Mouse (Mus musculus) forebrain, embryonic 13.5 days (tissue): ENCODE data around the gene Gck. TPM values are rescaled to one million over a fixed set of nuclear protein-coding genes. Genes with fewer than 3 reads are reported as not detected.
"Not testable (repeated sequence)": the region's sequence is repeated elsewhere in the genome, so short reads cannot be mapped to it uniquely, and the experiment has no call there.

Experiments
- ATAC-seq: fragments of 200-750 bp; cut with Nextera tagmentation; 2 replicates; pipeline ENCODE4 v1.8.0; 2017
- H3K27ac ChIP-seq: fragments of 300-500 bp; sonication (generic); 2 replicates; pipeline ENCODE4 v1.5.1; 2015; ENCODE audit warnings: inconsistent platforms, mild to moderate bottlenecking, moderate library complexity
- H3K27me3 ChIP-seq: fragments of 300-500 bp; sonication (generic); 2 replicates; pipeline ENCODE4 v1.6.1; 2015; ENCODE audit warnings: mild to moderate bottlenecking, inconsistent platforms
- H3K36me3 ChIP-seq: fragments of 300-500 bp; sonication (generic); 2 replicates; pipeline ENCODE4 v1.6.1; 2015; ENCODE audit warnings: mild to moderate bottlenecking, inconsistent platforms; ENCODE audit not compliant: poor library complexity, severe bottlenecking
- H3K4me1 ChIP-seq: fragments of 300-500 bp; sonication (generic); 2 replicates; pipeline ENCODE4 v1.6.1; 2015; ENCODE audit warnings: inconsistent platforms
- H3K4me2 ChIP-seq: fragments of 300-500 bp; sonication (generic); 2 replicates; pipeline ENCODE4 v1.6.1; 2015; ENCODE audit warnings: inconsistent platforms, mild to moderate bottlenecking, moderate library complexity
- H3K4me3 ChIP-seq: fragments of 300-500 bp; sonication (generic); 2 replicates; pipeline ENCODE4 v1.5.1; 2015; ENCODE audit warnings: mild to moderate bottlenecking, inconsistent platforms
- H3K9ac ChIP-seq: fragments of 300-500 bp; sonication (generic); 2 replicates; pipeline ENCODE4 v1.6.1; 2015; ENCODE audit warnings: mild to moderate bottlenecking, inconsistent platforms
- H3K9me3 ChIP-seq: fragments of 300-500 bp; sonication (generic); replicated peaks from 2 replicates; pipeline ENCODE4 v1.6.1; 2016; ENCODE audit warnings: inconsistent platforms
- WGBS: fragments of 180-500 bp; shearing (Covaris S2); methylation state at CpG from one replicate; pipeline ENCODE4 v1.1.7; 2015; 5-methylcytosine and 5-hydroxymethylcytosine counted together
- polyA plus RNA-seq: library from polyadenylated mRNA; unstranded; fragments of >200 nt; fragmentation: Nextera tagmentation; extraction: Ambion mirVana; gene quantifications from 2 replicates; pipeline ENCODE4 v1.2.1, GENCODE M21; 2015

The Gck gene
- polyA plus RNA-seq, 1 experiment from 2014 or later = 5.8 TPM

GRCm38 (mm10) chr11:5888563-5888962 lies 61.3 kb downstream of the Gck start:
- 81% methylated on average over 5 of the region's 5 CpGs for WGBS
- H3K27me3 ChIP-seq, H3K4me2 ChIP-seq, H3K4me3 ChIP-seq, H3K27ac ChIP-seq, H3K9ac ChIP-seq, H3K9me3 ChIP-seq, ATAC-seq, H3K36me3 ChIP-seq: not testable (repeated sequence)
- peaks cover 14% of the 10 kb centered on the region for H3K4me1 ChIP-seq

- Histone ChIP-seq H3K4me1 (peaks cover 14% of the 10 kb centered on the region), H3K4me2 (no peak overlapping the region), H3K36me3 (no peaks in the 10 kb centered on the region), H3K27me3 (no peaks in the 10 kb centered on the region), H3K27ac (0 out of 2 replicates have a peak overlapping the region, but pooled peaks have one; percentile 19), H3K9ac (no peak overlapping the region), H3K9me3 (no peaks in the 10 kb centered on the region), H3K4me3 (no peak overlapping the region)
- 9% methylated on average over 5 of the region's 5 CpGs for WGBS
- ATAC-seq = no peak
Observed at GRCm38 (mm10) chr11:5887250-5887649, 62.6 kb downstream of the Gck start.

GRCm38 (mm10) chr11:5886187-5886586 lies 63.7 kb downstream of the Gck start:
- Histone ChIP-seq H3K4me1 (peaks cover 10% of the 10 kb centered on the region), H3K36me3 (no peaks in the 10 kb centered on the region), H3K4me2 (no peak overlapping the region), H3K4me3 (no peak overlapping the region), H3K9ac (no peak overlapping the region), H3K9me3 (no peaks in the 10 kb centered on the region), H3K27me3 (no peaks in the 10 kb centered on the region), H3K27ac (no peak overlapping the region; the same call in 1 of the 2 replicates)
- 17% methylated on average over 9 of the region's 9 CpGs for WGBS
- peak; percentile 43 for ATAC-seq

- ATAC-seq = no peak
- Histone ChIP-seq H3K9me3 (no peaks in the 10 kb centered on the region), H3K9ac (no peak overlapping the region), H3K27me3 (no peaks in the 10 kb centered on the region), H3K4me3 (no peak overlapping the region), H3K4me1 (peaks cover 12% of the 10 kb centered on the region), H3K4me2 (no peak overlapping the region), H3K27ac (no peak overlapping the region), H3K36me3 (no peaks in the 10 kb centered on the region)
- 84% methylated on average over 8 of the region's 8 CpGs for WGBS
Observed at GRCm38 (mm10) chr11:5882518-5882917, 67.4 kb downstream of the Gck start.

GRCm38 (mm10) chr11:5879905-5880304 lies 70.0 kb downstream of the Gck start:
- Histone ChIP-seq H3K9me3 (no peaks in the 10 kb centered on the region), H3K4me3 (no peak overlapping the region), H3K4me2 (no peak overlapping the region), H3K36me3 (peaks cover 17% of the 10 kb centered on the region), H3K27ac (no peak overlapping the region), H3K27me3 (no peaks in the 10 kb centered on the region), H3K9ac (no peak overlapping the region), H3K4me1 (peaks cover 21% of the 10 kb centered on the region)
- ATAC-seq = no peak
- WGBS = 53% methylated on average over 5 of the region's 5 CpGs

- H3K36me3 ChIP-seq = peaks cover 29% of the 10 kb centered on the region
- H3K4me1 ChIP-seq = peaks cover 21% of the 10 kb centered on the region
- H3K4me3 ChIP-seq = peak overlapping the region; percentile 63
- peak overlapping the region; percentile 83 for H3K27ac ChIP-seq
- 39% methylated on average over 8 of the region's 8 CpGs for WGBS
- peak overlapping the region; percentile 71 for H3K4me2 ChIP-seq
- ATAC-seq = no peak
- no peaks in the 10 kb centered on the region for H3K27me3 ChIP-seq
- peak overlapping the region; percentile 65 for H3K9ac ChIP-seq
- no peaks in the 10 kb centered on the region for H3K9me3 ChIP-seq
Observed at GRCm38 (mm10) chr11:5878661-5879060, 71.2 kb downstream of the Gck start.

GRCm38 (mm10) chr11:5877921-5878526 lies 71.9 kb downstream of the Gck start, which contains the start of gene Pold2:
TSS of gene Pold2 (minus strand) at chr11:5878292.
- peaks cover 21% of the 10 kb centered on the region for H3K4me1 ChIP-seq
- under 1% methylated on average over 52 of the region's 52 CpGs for WGBS
- H3K9ac ChIP-seq = peak within 1 kb of the TSS; percentile 71
- H3K36me3 ChIP-seq = peaks cover 36% of the 10 kb centered on the region
- H3K4me2 ChIP-seq = peak within 1 kb of the TSS; percentile 71
- ATAC-seq = peak; percentile 99
- no peaks in the 10 kb centered on the region for H3K27me3 ChIP-seq
- peak within 1 kb of the TSS; percentile 83 for H3K27ac ChIP-seq
- H3K9me3 ChIP-seq = no peaks in the 10 kb centered on the region
- H3K4me3 ChIP-seq = peak within 1 kb of the TSS; percentile 63

- Histone ChIP-seq H3K4me1 (peaks cover 21% of the 10 kb centered on the region), H3K9me3 (no peaks in the 10 kb centered on the region), H3K36me3 (peaks cover 42% of the 10 kb centered on the region), H3K4me2 (peak overlapping the region; percentile 71), H3K27me3 (no peaks in the 10 kb centered on the region), H3K4me3 (peak overlapping the region; percentile 63), H3K27ac (no peak overlapping the region), H3K9ac (peak overlapping the region; percentile 71)
- ATAC-seq = no peak
- 4% methylated on average over 5 of the region's 5 CpGs for WGBS
Observed at GRCm38 (mm10) chr11:5877421-5877820, 72.5 kb downstream of the Gck start.

- no peak overlapping the region for H3K9ac ChIP-seq
- no peak for ATAC-seq
- H3K4me3 ChIP-seq = no peak overlapping the region
Observed at GRCm38 (mm10) chr11:5873192-5873591, 76.7 kb downstream of the Gck start.

GRCm38 (mm10) chr11:5872707-5873106 lies 77.2 kb downstream of the Gck start:
- Histone ChIP-seq H3K4me1 (peaks cover 21% of the 10 kb centered on the region), H3K27me3 (no peaks in the 10 kb centered on the region), H3K9me3 (no peaks in the 10 kb centered on the region), H3K27ac (no peak overlapping the region), H3K4me3 (no peak overlapping the region), H3K36me3 (peaks cover 80% of the 10 kb centered on the region), H3K4me2 (no peak overlapping the region), H3K9ac (no peak overlapping the region)
- 97% methylated on average over 11 of the region's 11 CpGs for WGBS
- ATAC-seq = no peak

More at GRCm38 (mm10) chr11:5873192-5873591, 76.7 kb downstream of the Gck start:
- Histone ChIP-seq H3K9me3 (no peaks in the 10 kb centered on the region), H3K27ac (no peak overlapping the region), H3K27me3 (no peaks in the 10 kb centered on the region), H3K36me3 (peaks cover 80% of the 10 kb centered on the region), H3K4me2 (no peak overlapping the region), H3K4me1 (peaks cover 21% of the 10 kb centered on the region)
- WGBS = 96% methylated on average over 9 of the region's 9 CpGs

- no peak overlapping the region for H3K9ac ChIP-seq
- whole genome bisulfite sequencing = 88% methylated on average over 16 of the region's 16 CpGs
- no peaks in the 10 kb centered on the region for H3K4me1 ChIP-seq
- H3K27me3 ChIP-seq = no peaks in the 10 kb centered on the region
- H3K4me2 ChIP-seq = no peak overlapping the region
- H3K36me3 ChIP-seq = peaks cover 65% of the 10 kb centered on the region
- no peak overlapping the region for H3K27ac ChIP-seq
- H3K9me3 ChIP-seq = no peaks in the 10 kb centered on the region
- H3K4me3 ChIP-seq = no peak overlapping the region
- ATAC-seq = no peak
Observed at GRCm38 (mm10) chr11:5870069-5870468, 79.8 kb downstream of the Gck start.

GRCm38 (mm10) chr11:5869331-5869730 lies 80.5 kb downstream of the Gck start:
- WGBS = 96% methylated on average over 16 of the region's 16 CpGs

GRCm38 (mm10) chr11:5868324-5868723 lies 81.6 kb downstream of the Gck start:
- WGBS = 91% methylated on average over 12 of the region's 12 CpGs
- peaks cover 47% of the 10 kb centered on the region for H3K36me3 ChIP-seq
- H3K4me3 ChIP-seq = no peak overlapping the region
- no peak overlapping the region for H3K9ac ChIP-seq
- H3K9me3 ChIP-seq = no peaks in the 10 kb centered on the region
- no peak overlapping the region for H3K27ac ChIP-seq
- H3K4me2 ChIP-seq = no peak overlapping the region
- no peaks in the 10 kb centered on the region for H3K4me1 ChIP-seq
- ATAC-seq = no peak
- peaks cover 16% of the 10 kb centered on the region for H3K27me3 ChIP-seq

More at GRCm38 (mm10) chr11:5869331-5869730, 80.5 kb downstream of the Gck start:
- H3K9ac ChIP-seq = no peak overlapping the region
- no peaks in the 10 kb centered on the region for H3K9me3 ChIP-seq
- H3K27ac ChIP-seq = no peak overlapping the region
- H3K36me3 ChIP-seq = peaks cover 57% of the 10 kb centered on the region
- H3K4me1 ChIP-seq = no peaks in the 10 kb centered on the region
- no peak for ATAC-seq
- no peak overlapping the region for H3K4me3 ChIP-seq
- H3K27me3 ChIP-seq = 0 out of 2 replicates have a peak, but pooled peaks cover 6% of the 10 kb centered on the region
- H3K4me2 ChIP-seq = no peak overlapping the region
